Mouse (Mus musculus) mouse embryonic stem cell (cell line): ENCODE measurements around the gene Prkcb.

ENCODE experiments used
- in situ Hi-C, 2 experiments: fragments of 300-500 bp; cut with MboI; formaldehyde crosslinking; loops; 1 replicate in 1 of 2; 3 replicates in 1 of 2; pipeline ENCODE4 v1.14.3; 2019 to 2020; ENCODE audit warnings: low sequenced_read_pairs in 2 of 2, low pct_unique_long_range_greater_than_20kb in 1 of 2, mixed read lengths in 1 of 2; ENCODE audit not compliant: unreplicated experiment in 1 of 2

Gene Prkcb

GRCm38 (mm10) chr7:122528201-122528600 is 239.7 kb downstream of the Prkcb start:
- in situ Hi-C loops = no loop called here

DNA sequence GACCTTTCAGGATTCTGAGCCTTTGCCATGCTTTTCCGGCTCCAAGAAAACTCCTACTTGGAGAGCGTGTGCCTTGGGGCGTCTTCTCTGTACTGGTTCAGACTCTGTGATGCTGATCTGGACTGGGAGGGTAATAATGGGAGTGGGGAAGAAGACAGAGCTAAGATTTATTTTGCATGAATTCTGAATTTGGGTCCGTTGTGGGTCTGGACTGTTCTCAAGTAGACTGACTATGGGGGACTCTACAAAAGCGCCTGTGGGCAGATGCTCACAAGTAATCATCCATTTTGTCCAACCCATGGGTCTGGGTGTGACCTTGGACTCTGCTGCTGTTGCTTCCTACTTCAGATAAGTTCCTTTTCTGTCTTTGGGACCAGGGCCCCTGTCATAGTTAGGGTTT is 240.1 kb downstream of the Prkcb start:
- in situ Hi-C loops = no loop called here

DNA sequence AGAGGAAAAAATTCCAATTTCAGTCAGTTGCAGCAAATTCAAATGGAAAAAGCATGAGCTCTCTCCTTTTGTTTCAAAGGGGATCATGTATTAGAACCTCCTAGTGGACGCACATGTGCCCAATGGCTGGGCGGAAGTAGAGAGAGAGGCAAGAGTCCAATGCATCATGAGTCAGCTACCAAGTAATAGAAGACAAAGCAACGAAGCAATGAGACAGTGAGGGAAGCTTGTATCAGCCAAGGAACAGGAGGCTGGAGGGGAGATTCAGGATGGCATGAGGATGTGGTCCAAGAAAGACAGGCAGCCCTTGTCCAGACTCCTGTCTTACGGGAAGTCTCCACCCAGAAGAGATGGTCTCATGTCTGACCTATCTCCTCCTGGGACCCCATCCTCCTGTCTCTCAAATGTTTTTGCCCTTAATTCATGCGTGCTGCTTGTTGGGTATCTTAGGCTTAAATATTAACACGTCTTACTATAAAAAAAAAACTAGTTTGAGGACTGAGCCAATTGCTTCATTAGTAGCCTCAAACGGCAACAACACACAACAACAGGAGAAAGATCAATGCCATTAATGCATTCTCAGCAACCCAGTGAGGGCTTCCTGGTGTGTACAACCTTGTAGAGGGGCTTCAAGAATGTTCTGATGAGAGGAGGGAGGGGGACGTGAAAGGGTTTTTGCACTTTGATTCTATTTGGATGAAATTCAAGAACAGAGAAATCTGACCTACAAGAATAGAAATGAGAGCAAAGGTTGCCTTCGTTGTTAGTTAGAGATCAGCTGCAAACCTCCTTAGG is 245.2 kb downstream of the Prkcb start:
- in situ Hi-C loops = no loop called here

- in situ Hi-C loops = no loop called here
Measured at GRCm38 (mm10) chr7:122544616-122545015, 256.1 kb downstream of the Prkcb start.

DNA sequence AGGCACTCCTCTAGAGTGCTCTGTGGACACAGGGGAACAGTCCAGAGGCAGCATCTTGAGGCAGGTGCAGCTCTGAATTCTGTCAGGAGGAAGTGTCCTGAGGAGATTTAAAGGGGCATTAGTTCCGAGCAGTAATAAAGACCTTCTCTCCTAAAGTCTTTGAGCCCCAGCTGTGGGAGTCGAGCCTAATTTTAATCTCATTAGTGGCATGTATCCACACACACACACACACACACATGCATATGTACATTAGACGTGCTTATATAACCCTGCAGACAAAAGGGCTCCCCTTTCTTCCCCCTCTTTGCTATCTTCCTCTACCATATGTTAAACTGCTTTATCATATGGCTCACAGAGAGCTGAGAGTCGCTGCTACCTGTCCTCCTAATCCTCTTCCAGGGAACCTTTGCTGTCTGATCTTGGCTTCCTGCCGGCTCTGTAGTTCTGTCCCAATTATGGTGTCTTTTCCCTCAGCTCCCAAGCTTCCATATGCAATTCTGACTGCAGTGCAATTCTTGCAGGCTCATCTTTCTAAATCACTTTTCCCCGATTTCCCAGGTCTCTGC is 268.1 kb downstream of the Prkcb start:
- in situ Hi-C loops = no loop called here

DNA sequence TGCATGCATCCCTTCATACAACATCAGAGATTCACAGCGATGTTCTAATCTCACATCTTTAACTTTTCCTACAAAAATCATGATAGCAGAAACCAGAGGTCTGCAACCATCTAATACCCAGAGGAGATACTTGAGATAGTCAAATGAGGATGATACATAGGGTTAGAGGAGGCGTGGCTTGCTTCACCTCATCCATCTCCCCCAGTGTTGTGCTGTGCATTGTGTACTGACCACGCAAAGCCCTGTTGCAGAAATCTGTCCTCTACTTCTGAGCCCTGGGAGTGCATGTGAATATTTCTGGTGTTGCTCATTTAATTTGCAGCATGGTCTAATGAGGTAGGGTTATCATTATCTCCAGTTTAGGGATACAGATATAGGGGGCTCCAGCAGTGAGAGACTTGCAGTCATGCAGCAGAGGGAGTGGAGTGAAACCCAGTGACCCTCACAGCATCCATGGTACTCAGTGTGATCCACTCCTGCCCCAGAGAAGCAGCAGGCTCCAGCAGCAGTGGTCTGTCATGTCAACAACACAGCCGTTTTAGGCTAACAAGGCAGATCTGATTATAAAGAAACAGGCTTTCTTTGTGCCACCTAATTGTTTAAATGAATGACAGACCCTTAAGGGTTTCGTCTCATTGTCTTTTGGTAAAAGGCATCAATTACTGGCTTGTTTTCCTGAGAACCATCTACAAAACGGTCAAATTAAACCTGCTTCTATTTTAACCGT is 269.7 kb downstream of the Prkcb start:
- in situ Hi-C loops = no loop called here

DNA sequence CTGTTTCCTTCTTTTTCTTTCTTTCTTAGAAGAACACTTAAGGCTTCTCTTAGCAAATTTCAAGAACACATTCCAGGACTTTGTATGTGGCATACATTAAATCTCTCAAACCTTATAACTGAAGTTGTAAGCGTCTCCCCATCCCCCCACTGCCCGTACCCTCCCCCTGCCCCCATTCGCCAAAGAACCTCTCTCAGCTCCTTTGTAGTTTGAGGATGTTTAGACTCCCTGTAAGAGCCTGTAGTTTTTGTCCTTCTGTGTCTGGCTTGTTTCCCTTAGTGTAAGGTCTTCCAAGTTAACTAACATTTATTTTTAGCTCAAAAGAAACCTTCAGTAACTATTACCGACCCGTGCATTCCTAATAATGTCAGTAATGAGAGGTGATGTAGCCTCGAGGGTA is 270.4 kb downstream of the Prkcb start:
- in situ Hi-C loops = no loop called here

DNA sequence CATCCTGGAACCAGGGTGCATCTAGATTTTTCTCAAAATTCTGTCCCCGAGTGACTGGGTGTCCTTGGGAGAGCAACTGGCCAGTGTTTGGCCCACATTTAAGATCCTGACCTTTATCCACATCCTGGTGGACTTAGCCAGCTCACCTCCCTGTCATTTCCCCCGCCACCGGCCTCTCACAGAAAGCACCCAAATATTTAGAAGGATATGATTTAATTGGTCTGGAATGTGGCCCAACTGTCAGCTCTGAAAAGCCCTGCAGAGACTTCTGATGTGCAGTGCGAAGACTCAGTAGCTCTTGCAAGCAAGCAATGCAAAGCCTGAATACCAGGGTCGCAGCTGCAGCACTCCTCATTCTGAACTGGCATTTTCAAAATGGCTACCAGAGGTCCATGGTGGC is 274.0 kb downstream of the Prkcb start:
- in situ Hi-C loops = no loop called here

DNA sequence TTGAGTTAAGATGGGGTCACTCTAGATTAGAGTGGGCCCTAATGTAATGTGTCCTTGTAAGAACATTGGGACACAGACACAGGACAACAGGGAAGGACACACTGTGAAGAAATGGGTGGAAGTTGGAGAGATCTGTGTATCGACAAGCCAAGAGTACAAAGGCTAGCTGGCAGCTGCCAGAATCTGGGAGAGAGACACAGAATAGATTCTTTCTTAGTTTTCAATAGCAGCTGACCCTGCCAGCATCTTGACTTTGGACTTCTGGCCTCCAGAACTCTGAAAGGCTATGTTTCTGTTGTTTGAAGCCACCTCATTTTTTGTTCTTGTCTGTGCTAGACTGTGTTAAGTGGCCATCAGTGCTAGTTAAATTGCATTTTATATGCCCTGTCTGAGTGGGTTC is 276.8 kb downstream of the Prkcb start:
- in situ Hi-C loops = no loop called here

DNA sequence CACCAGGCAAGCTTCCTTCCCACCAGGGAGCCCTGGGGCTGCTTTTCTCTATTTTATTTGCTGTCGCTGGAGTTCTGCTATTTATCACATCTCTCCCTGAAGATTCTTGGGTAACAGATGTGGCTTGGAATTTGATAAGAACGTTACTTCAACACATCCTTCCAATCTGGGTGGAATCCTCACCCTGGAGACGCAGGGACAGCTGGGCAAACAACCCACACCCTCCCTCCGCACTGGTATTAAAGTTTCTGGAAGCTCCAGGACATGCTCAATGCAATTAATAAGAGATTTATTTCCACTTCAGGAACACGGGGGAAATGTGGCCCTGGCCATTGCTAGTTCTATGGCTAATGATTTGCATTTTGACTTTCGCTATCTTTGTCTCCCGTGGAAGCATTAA is 277.5 kb downstream of the Prkcb start:
- in situ Hi-C loops = no loop called here

- in situ Hi-C loops = no loop called here
Measured at GRCm38 (mm10) chr7:122568787-122569186, 280.2 kb downstream of the Prkcb start.

- in situ Hi-C loops = no loop called here
Measured at GRCm38 (mm10) chr7:122570407-122570806, 281.9 kb downstream of the Prkcb start.

- in situ Hi-C loops = no loop called here
Measured at GRCm38 (mm10) chr7:122573101-122573635, 284.6 kb downstream of the Prkcb start.

DNA sequence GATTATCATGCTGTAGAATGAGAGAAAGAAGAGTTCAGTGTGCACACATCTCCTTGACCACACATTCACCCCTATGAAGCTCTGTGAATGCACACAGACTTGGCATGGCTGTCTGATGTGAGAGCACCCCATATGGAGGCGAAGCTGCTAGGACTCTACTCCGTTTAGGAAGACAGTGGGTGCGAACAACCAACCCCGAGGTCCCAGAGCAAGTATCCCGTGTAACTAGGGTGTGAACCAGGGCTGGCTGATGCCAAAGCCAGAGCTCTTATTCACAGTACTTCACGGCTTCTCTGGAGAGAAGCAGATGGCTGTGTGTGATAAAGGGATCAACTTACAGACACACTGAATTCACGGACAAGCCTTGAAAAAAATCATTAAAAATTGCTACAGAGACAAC is 285.9 kb downstream of the Prkcb start:
- in situ Hi-C loops = no loop called here

DNA sequence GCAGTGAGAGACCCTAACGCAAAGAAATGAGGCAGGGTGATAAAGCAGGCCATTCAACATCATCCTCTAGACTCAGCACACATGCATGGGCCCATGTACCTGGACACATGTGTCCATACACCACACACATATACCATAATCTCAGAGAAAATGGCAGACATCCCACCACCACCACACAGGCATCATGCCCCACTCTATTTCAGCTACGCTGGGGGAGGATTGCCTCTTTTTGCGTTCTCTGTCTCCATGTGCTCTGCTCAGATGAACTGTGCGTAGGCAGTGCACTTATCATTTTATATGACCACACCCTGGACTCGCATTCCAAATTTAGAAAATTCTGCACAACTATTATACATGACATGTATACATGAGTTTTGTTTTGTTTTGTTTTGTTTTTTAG is 286.5 kb downstream of the Prkcb start:
- in situ Hi-C loops = no loop called here

DNA sequence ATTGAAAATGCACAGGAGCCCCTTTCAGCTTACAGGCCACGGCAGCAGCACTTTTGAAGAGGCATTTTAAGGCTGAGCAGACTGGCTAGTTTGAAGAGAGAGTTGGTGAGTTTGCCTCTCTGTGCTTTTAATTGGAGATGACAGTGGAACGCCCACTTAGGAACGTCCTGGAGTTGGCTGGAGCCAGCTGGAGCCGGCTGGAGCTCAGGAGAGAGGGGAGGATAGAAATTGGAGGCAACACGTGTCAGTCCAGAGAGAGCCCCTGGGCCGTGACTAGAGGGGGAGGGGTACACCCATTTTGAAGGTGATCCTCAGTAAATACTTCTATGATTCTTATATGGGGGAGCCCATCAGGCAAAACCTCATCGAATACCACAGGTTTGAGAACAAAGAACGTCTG is 287.0 kb downstream of the Prkcb start:
- in situ Hi-C loops = no loop called here

DNA sequence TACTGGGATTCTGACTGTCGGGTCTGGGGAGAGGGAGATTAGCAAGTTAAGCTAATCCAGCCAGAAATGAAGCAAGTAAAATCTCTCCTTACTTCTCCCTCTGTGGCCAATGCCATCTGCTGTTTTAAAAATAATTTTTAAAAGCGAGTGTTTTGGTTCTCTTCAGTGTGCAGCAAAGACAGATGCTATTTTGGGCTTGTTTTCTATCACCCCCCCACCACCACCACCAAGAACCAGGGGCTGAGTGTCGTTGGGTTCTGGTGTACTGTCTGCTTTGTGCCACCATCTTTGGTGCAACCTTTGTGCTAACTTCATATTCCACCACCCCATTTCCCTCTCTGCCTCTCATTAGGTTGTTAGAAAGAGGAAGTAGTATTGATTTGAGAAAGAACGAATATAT is 289.0 kb downstream of the Prkcb start:
- in situ Hi-C loops = no loop called here

GRCm38 (mm10) chr7:122579461-122580157 is 291.1 kb downstream of the Prkcb start:
- in situ Hi-C loops = no loop called here

GRCm38 (mm10) chr7:122580158-122580475 is 291.6 kb downstream of the Prkcb start:
- in situ Hi-C loops = no loop called here
